Mouse (Mus musculus): ENCODE measurements around the gene Rbms1. TPM values are rescaled to one million over a fixed set of nuclear protein-coding genes. Genes with fewer than 3 reads are reported as not detected.

Gene Rbms1
- total and polyA plus RNA-seq, 2 experiments from 2014 or later, result 16.2 to 38.2 TPM

GRCm38 (mm10) chr2:60722967-60723366, 240.0 kb downstream of the Rbms1 start:
- H3K36me3 ChIP-seq (ENCODE audit: insufficient read depth), result no peaks in the 10 kb centered on the region
- no peak overlapping the region for H3K27ac ChIP-seq (ENCODE audit: low read depth, low read length)
- ATAC-seq (peak; percentile 52; the same call in 1 of the 2 replicates), DNase-seq (no peak)
- no peak overlapping the region for H3K9ac ChIP-seq
- H3K4me1 ChIP-seq (ENCODE audit: insufficient read depth), result no peaks in the 10 kb centered on the region
- H3K4me3 ChIP-seq (ENCODE audit: low read depth, low read length), result no peak overlapping the region
- no peaks in the 10 kb centered on the region for H3K9me3 ChIP-seq (ENCODE audit: low read length)
- WGBS, result 77% methylated on average over 3 of the region's 3 CpGs
- no peak overlapping the region for H3K4me2 ChIP-seq (ENCODE audit: low read depth)
- 0 out of 2 replicates have a peak, but pooled peaks cover 3% of the 10 kb centered on the region for H3K27me3 ChIP-seq (ENCODE audit: insufficient read depth, low read length)
- no peak for TF ChIP-seq CTCF (IDR thresholded peaks at IDR 0.05; ENCODE audit: low read depth)

DNA sequence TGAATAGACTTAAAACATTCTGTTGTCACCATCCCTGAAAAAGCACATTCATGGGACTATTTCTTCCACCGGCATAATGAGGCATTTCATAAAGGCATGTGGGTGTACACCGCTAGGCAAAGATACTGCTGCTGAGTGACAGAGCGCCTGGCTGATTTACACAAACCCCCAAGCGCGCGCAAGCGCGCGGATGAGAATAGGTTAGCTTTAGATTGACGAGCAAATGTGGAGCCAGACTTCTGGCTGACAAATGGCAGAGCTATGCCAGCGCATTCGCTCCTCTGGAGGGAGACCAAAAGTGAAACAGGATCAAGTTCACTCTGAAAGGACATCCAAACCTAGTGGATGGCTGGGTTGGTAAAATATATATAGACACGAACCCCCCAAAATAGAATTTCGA, 240.5 kb downstream of the Rbms1 start, which contains the start of gene Itgb6:
Gene Itgb6 (minus strand): TSS at position 130 of the 400 bp plus-strand sequence.
- Histone ChIP-seq H3K27ac (ENCODE audit: low read depth, low read length) (no peak within 1 kb of the TSS), H3K27me3 (ENCODE audit: insufficient read depth, low read length) (0 out of 2 replicates have a peak, but pooled peaks cover 3% of the 10 kb centered on the region), H3K36me3 (ENCODE audit: insufficient read depth) (no peaks in the 10 kb centered on the region), H3K9ac (no peak within 1 kb of the TSS), H3K9me3 (ENCODE audit: low read length) (no peaks in the 10 kb centered on the region), H3K4me1 (ENCODE audit: insufficient read depth) (no peaks in the 10 kb centered on the region), H3K4me2 (ENCODE audit: low read depth) (peak within 1 kb of the TSS; percentile 3; the same call in 1 of the 2 replicates), H3K4me3 (ENCODE audit: low read depth, low read length) (no peak within 1 kb of the TSS)
- TF ChIP-seq CTCF (IDR thresholded peaks at IDR 0.05; ENCODE audit: low read depth), result no peak; the same call in 1 of the 2 replicates
- WGBS, result 26% methylated on average over 14 of the region's 14 CpGs
- ATAC-seq (peak; percentile 91), DNase-seq (peak; percentile 85)

- no peak overlapping the region for H3K9ac ChIP-seq
- 0 out of 2 replicates have a peak, but pooled peaks cover 9% of the 10 kb centered on the region for H3K27me3 ChIP-seq (ENCODE audit: insufficient read depth, low read length)
- DNase-seq, result peak; percentile 69
- H3K4me3 ChIP-seq (ENCODE audit: low read depth, low read length), result no peak overlapping the region
- H3K4me1 ChIP-seq (ENCODE audit: insufficient read depth), result no peaks in the 10 kb centered on the region
- no peaks in the 10 kb centered on the region for H3K9me3 ChIP-seq (ENCODE audit: low read length)
- no peak overlapping the region for H3K27ac ChIP-seq (ENCODE audit: low read depth, low read length)
- TF ChIP-seq CTCF (IDR thresholded peaks at IDR 0.05; ENCODE audit: low read depth), result peak; percentile 83
- H3K36me3 ChIP-seq (ENCODE audit: insufficient read depth), result no peaks in the 10 kb centered on the region
- no peak overlapping the region for H3K4me2 ChIP-seq (ENCODE audit: low read depth)
- ATAC-seq, result 0 out of 2 replicates have a peak, but pooled peaks have one; percentile 28
- WGBS, result 21% methylated on average over 5 of the region's 5 CpGs
Observed at GRCm38 (mm10) chr2:60720906-60721305, 242.1 kb downstream of the Rbms1 start.

DNA sequence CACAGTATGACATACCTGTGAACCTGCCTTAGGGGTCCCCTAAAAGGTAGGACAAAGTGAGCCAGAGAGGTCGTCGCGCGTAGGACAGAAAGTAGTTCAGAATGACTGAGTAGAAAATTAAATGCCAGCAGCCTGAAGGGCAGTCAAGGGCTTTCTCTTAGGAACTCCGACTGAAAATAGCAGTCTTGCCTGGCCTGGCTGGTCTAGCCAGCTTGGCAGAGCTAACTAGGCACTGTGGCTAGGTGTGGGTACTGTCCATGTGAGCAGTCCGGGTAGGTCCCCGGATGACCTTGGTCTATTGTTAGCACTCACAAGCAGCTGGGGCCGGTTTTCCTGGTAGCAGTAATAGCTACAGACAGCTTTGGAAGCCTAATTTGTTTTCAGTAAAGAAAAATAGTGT, 242.8 kb downstream of the Rbms1 start:
- TF ChIP-seq CTCF (IDR thresholded peaks at IDR 0.05; ENCODE audit: low read depth), result no peak

GRCm38 (mm10) chr2:60717348-60717747, 245.6 kb downstream of the Rbms1 start:
- TF ChIP-seq CTCF (IDR thresholded peaks at IDR 0.05; ENCODE audit: low read depth), result no peak
- Histone ChIP-seq H3K4me1 (ENCODE audit: insufficient read depth) (peaks cover 20% of the 10 kb centered on the region), H3K27ac (ENCODE audit: low read depth, low read length) (no peak overlapping the region), H3K9ac (no peak overlapping the region), H3K4me2 (ENCODE audit: low read depth) (peak overlapping the region; percentile 24; the same call in 1 of the 2 replicates), H3K27me3 (ENCODE audit: insufficient read depth, low read length) (0 out of 2 replicates have a peak, but pooled peaks cover 9% of the 10 kb centered on the region), H3K36me3 (ENCODE audit: insufficient read depth) (no peaks in the 10 kb centered on the region), H3K9me3 (ENCODE audit: low read length) (no peaks in the 10 kb centered on the region), H3K4me3 (ENCODE audit: low read depth, low read length) (no peak overlapping the region)
- ATAC-seq, result peak; percentile 45
- 52% methylated on average over 13 of the region's 13 CpGs for WGBS
- peak; percentile 53 for DNase-seq

More for the DNA sequence above, 242.8 kb downstream of the Rbms1 start:
- Histone ChIP-seq H3K27me3 (ENCODE audit: insufficient read depth, low read length) (0 out of 2 replicates have a peak, but pooled peaks cover 9% of the 10 kb centered on the region), H3K27ac (ENCODE audit: low read depth, low read length) (no peak overlapping the region), H3K4me2 (ENCODE audit: low read depth) (no peak overlapping the region), H3K36me3 (ENCODE audit: insufficient read depth) (no peaks in the 10 kb centered on the region), H3K4me1 (ENCODE audit: insufficient read depth) (0 out of 2 replicates have a peak, but pooled peaks cover under 1% of the 10 kb centered on the region), H3K4me3 (ENCODE audit: low read depth, low read length) (no peak overlapping the region), H3K9ac (no peak overlapping the region), H3K9me3 (ENCODE audit: low read length) (no peaks in the 10 kb centered on the region)
- ATAC-seq (no peak), DNase-seq (no peak)
- WGBS, result 79% methylated on average over 8 of the region's 8 CpGs

DNA sequence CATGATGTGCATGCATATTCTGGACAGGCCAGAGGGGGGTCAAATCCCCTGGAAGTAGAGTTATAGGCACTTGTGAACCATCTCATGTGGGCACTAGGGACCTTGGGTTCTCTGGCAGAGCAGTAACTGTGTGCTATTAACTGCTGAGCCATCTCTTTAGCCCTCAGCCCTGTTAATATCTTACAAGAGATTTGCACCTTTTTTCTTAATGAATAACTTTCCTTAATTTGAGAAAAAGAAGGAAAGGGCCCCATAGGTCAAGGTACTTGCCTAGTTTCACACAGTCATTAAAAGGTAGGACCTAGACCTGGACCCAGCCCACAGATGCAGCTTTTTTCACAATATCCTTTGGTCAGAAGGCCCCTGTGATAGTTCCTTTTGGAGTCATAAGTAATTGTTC, 246.4 kb downstream of the Rbms1 start:
- H3K4me2 ChIP-seq (ENCODE audit: low read depth), result no peak overlapping the region
- ATAC-seq (no peak), DNase-seq (no peak)
- H3K9ac ChIP-seq, result no peak overlapping the region
- no peaks in the 10 kb centered on the region for H3K9me3 ChIP-seq (ENCODE audit: low read length)
- TF ChIP-seq CTCF (IDR thresholded peaks at IDR 0.05; ENCODE audit: low read depth), result no peak
- H3K4me3 ChIP-seq (ENCODE audit: low read depth, low read length), result no peak overlapping the region
- no peaks in the 10 kb centered on the region for H3K36me3 ChIP-seq (ENCODE audit: insufficient read depth)
- H3K27me3 ChIP-seq (ENCODE audit: insufficient read depth, low read length), result 0 out of 2 replicates have a peak, but pooled peaks cover 9% of the 10 kb centered on the region
- H3K27ac ChIP-seq (ENCODE audit: low read depth, low read length), result no peak overlapping the region
- H3K4me1 ChIP-seq (ENCODE audit: insufficient read depth), result peaks cover 20% of the 10 kb centered on the region

DNA sequence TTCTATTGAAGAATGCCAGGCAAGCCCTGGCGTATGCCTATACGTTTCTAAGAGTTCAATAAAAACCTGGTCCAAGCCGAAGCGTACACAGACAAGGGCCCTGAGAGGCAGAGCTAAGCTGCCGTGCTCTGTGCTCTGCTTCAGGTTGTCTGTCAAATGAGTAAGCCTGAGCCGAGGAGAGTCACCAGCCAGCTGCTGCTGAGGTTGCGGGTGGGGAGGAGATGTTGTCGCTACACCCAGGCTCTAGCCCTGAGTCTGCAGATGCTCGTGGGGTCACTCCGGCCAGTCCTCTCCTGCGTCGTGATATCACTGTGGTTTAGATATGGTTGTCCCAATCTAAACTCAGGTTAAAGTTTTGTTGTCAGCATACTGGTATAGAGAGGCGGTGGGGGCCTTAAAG, 247.2 kb downstream of the Rbms1 start:
- Histone ChIP-seq H3K4me2 (ENCODE audit: low read depth) (no peak overlapping the region), H3K27ac (ENCODE audit: low read depth, low read length) (no peak overlapping the region), H3K9ac (no peak overlapping the region), H3K9me3 (ENCODE audit: low read length) (no peaks in the 10 kb centered on the region), H3K36me3 (ENCODE audit: insufficient read depth) (no peaks in the 10 kb centered on the region), H3K4me3 (ENCODE audit: low read depth, low read length) (no peak overlapping the region), H3K4me1 (ENCODE audit: insufficient read depth) (peaks cover 20% of the 10 kb centered on the region), H3K27me3 (ENCODE audit: insufficient read depth, low read length) (0 out of 2 replicates have a peak, but pooled peaks cover 9% of the 10 kb centered on the region)
- WGBS, result 76% methylated on average over 13 of the region's 13 CpGs
- DNase-seq, result no peak
- no peak for ATAC-seq
- TF ChIP-seq CTCF (IDR thresholded peaks at IDR 0.05; ENCODE audit: low read depth), result no peak

All from forebrain, postnatal 0 days (tissue).